Mouse (Mus musculus) kidney, adult 11 months (tissue): ENCODE results near the gene Ptges3.

Source experiments
- DNase-seq: peaks from one replicate; pipeline ENCODE4 v3.0.0; 2022

Ptges3 gene

DNA sequence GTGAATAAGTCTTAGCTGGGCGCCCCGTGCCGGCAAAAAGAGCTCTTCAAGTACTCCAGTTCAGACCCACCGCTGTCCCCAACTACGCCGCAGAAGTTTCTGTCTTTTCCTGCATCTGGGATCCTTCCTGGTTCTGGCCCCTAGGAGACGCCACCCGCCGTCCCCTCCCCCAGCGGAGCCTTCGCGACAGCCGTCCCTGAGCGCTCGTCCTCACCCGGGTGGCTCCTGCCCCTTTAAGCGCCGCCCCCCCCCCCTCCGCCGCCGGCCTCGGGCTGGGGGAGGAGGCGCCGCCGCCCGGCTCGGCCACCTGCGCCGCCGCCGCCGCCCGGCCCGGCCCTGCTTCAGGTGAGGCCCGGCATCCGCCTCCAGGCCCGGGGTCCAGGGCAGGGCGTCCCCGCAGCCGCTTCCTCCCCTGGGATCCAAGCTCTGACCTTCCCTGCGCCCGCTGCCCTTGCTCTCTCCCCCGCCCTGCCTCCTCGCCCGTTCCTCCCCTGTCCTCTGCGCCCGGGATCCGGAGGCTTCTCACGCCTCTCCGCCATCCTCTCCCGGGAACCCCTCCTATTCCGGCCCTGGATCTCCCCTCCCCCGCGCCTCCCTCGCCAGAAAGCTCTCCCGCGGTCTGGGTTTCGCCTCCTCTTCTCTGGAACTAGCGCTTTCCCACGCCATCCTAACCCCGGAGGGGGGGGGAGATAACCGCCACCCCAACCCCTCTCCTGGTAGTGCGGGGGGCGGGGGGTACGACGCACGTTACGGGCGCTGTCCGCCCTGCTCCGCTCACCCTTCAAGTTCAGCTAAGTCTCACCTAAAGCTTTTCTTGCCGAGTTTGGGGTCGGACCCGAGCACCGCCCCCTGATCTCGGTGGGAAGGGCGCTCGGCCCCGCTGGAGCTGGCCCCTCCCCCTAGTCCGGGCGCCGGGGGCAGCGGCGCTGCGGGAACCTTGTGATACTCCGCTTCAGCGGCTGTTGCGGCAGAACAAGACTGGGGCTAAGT lies 34.0 kb downstream of the Ptges3 start:
- peak; percentile 81 for DNase-seq

DNA sequence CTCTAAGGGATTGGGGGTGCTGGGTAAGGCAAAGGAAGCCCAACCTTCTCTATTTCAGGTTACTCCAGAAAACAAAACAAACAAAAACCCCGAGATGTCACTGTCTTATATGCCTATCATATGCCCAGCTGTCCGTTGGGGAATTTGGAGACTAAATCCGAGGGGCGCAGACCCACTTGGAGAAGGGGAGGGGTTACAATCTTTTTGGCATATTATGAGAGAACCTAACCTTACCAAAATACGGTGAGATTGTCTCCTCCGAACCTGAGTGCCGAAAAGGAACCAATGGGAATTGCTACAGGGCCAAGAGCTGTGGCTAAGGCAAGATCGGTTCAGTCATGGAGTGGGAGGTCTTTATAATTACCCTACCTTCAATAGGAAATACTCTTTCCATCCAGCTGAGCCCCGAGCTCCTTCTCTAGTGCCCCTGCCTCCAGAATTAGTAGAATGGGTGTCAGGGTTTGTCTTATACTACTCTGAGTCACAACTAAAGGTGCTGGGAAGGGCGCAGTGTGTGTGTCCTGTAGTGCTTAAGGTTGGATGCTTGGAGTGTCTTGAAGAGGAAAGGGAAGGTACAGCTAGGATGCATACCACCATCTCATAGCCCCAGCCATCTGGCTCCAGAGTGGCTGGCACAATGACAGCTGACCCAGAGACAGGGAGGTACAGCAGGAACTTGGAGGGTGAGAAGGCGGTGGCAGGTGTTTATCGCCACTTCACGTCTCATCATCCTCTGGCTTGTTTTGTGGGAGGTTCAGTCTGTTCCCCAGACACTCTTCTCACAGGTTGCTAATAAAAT lies 34.9 kb downstream of the Ptges3 start:
- peak; percentile 45 for DNase-seq

- peak; percentile 93 for DNase-seq
These were observed 35.7 kb downstream of the Ptges3 start for GRCm38 (mm10) chr10:128094340-128094968.

- no peak for DNase-seq
These were observed 36.4 kb downstream of the Ptges3 start for GRCm38 (mm10) chr10:128095003-128095636.

DNA sequence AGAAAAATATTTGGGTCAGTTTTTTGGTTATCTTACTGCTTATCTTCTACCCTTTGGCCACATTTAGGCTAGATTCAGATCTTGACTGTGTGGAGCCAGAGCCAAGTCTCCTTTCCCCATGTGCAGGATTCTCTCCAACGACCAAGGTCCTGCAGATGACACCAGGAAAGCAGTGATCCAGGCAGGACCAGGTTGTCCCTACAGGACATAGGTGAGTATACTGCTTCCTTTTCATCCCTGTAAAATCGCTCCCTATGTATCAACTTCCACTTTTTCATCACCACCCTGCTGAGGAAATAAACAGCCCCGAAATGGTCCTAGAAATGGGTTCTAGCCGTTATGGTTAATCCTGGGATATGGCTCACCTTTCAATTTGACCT lies 37.5 kb downstream of the Ptges3 start:
- no peak for DNase-seq

- peak; percentile 59 for DNase-seq
These were observed 38.2 kb downstream of the Ptges3 start for GRCm38 (mm10) chr10:128096693-128097586.

- DNase-seq: peak; percentile 46
These were observed 38.8 kb downstream of the Ptges3 start for GRCm38 (mm10) chr10:128097587-128097971.

- no peak for DNase-seq
These were observed 51.5 kb downstream of the Ptges3 start for GRCm38 (mm10) chr10:128110103-128110761.

GRCm38 (mm10) chr10:128111227-128111626 lies 52.5 kb downstream of the Ptges3 start:
- no peak for DNase-seq

DNA sequence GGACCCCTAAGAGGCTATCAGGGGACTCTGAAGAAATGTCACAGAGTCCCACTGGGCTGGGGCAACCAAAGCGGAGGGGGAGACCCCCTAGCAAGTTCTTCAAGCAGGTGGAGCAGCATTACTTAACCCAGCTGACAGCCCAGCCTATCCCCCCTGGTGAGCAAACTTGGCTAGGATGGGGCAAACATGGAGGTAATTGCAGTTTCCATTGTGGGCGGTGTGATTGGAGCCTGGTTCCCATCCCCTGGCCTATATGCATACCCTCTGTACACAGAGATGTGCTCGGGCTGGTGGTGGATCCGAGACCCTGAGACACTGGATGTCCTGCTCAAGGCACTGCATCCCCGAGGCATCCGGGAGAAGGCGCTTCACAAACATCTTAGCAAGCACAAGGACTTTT lies 65.1 kb downstream of the Ptges3 start:
- no peak for DNase-seq

GRCm38 (mm10) chr10:128124831-128125230 lies 66.1 kb downstream of the Ptges3 start:
- DNase-seq: no peak

- no peak for DNase-seq
These were observed 67.2 kb downstream of the Ptges3 start for GRCm38 (mm10) chr10:128125951-128126350.
